Mouse (Mus musculus): ENCODE data around the gene Cdkl4. TPM values are rescaled to one million over a fixed set of nuclear protein-coding genes. Genes with fewer than 3 reads are reported as not detected.
"Not testable (repeated sequence)": the region's sequence is repeated elsewhere in the genome, so short reads cannot be mapped to it uniquely, and the experiment has no call there.

Cdkl4 gene
- polyA plus RNA-seq, 1 experiment from 2014 or later, result 2.0 TPM

GRCm38 (mm10) chr17:80537136-80537535, 40.5 kb downstream of the Cdkl4 start:
- H3K36me3 ChIP-seq, result no peaks in the 10 kb centered on the region
- no peak overlapping the region for H3K27ac ChIP-seq (replicated peaks)
- no peaks in the 10 kb centered on the region for H3K9me3 ChIP-seq
- H3K9ac ChIP-seq (replicated peaks), result no peak overlapping the region
- no peak for ATAC-seq (ENCODE audit: low FRiP score, low read depth)
- 64% methylated on average over 6 of the region's 6 CpGs for WGBS
- H3K4me3 ChIP-seq, result no peak overlapping the region
- H3K27me3 ChIP-seq, result no peaks in the 10 kb centered on the region
- no peak overlapping the region for H3K4me2 ChIP-seq (replicated peaks)
- no peaks in the 10 kb centered on the region for H3K4me1 ChIP-seq

GRCm38 (mm10) chr17:80535633-80536032, 42.0 kb downstream of the Cdkl4 start:
- no peak overlapping the region for H3K4me3 ChIP-seq
- no peaks in the 10 kb centered on the region for H3K4me1 ChIP-seq
- no peaks in the 10 kb centered on the region for H3K36me3 ChIP-seq
- no peak overlapping the region for H3K27ac ChIP-seq (replicated peaks)
- no peak overlapping the region for H3K4me2 ChIP-seq (replicated peaks)
- no peaks in the 10 kb centered on the region for H3K9me3 ChIP-seq
- no peaks in the 10 kb centered on the region for H3K27me3 ChIP-seq
- WGBS, result 87% methylated on average over 6 of the region's 6 CpGs
- H3K9ac ChIP-seq (replicated peaks), result no peak overlapping the region
- ATAC-seq (ENCODE audit: low FRiP score, low read depth), result no peak

GRCm38 (mm10) chr17:80531351-80531750, 46.3 kb downstream of the Cdkl4 start:
- not testable (repeated sequence) for H3K27me3 ChIP-seq; H3K9ac ChIP-seq (replicated peaks); H3K27ac ChIP-seq (replicated peaks); H3K36me3 ChIP-seq; ATAC-seq (ENCODE audit: low FRiP score, low read depth); H3K4me3 ChIP-seq; H3K4me2 ChIP-seq (replicated peaks); H3K9me3 ChIP-seq; H3K4me1 ChIP-seq
- 66% methylated on average over 2 of the region's 2 CpGs for WGBS

- Histone ChIP-seq H3K9me3 (no peaks in the 10 kb centered on the region), H3K4me1 (peaks cover 5% of the 10 kb centered on the region; the same call in 1 of the 2 replicates), H3K4me3 (no peak overlapping the region), H3K27me3 (no peaks in the 10 kb centered on the region), H3K27ac (replicated peaks) (no peak overlapping the region), H3K36me3 (no peaks in the 10 kb centered on the region), H3K4me2 (replicated peaks) (no peak overlapping the region), H3K9ac (replicated peaks) (no peak overlapping the region)
- ATAC-seq (ENCODE audit: low FRiP score, low read depth), result no peak
- 85% methylated on average over 3 of the region's 3 CpGs for WGBS
Observed at GRCm38 (mm10) chr17:80523231-80523630, 54.4 kb downstream of the Cdkl4 start.

GRCm38 (mm10) chr17:80522229-80522556, 55.4 kb downstream of the Cdkl4 start:
- Histone ChIP-seq H3K4me1 (peaks cover 5% of the 10 kb centered on the region; the same call in 1 of the 2 replicates), H3K9me3 (no peaks in the 10 kb centered on the region), H3K4me3 (no peak overlapping the region), H3K27ac (replicated peaks) (no peak overlapping the region), H3K36me3 (no peaks in the 10 kb centered on the region), H3K9ac (replicated peaks) (no peak overlapping the region), H3K4me2 (replicated peaks) (no peak overlapping the region), H3K27me3 (no peaks in the 10 kb centered on the region)
- 32% methylated on average over 7 of the region's 7 CpGs for WGBS
- ATAC-seq (ENCODE audit: low FRiP score, low read depth), result no peak

GRCm38 (mm10) chr17:80521521-80522228, 55.9 kb downstream of the Cdkl4 start:
- Histone ChIP-seq H3K27ac (replicated peaks) (no peak overlapping the region), H3K4me3 (no peak overlapping the region), H3K4me2 (replicated peaks) (no peak overlapping the region), H3K9ac (replicated peaks) (no peak overlapping the region), H3K36me3 (no peaks in the 10 kb centered on the region), H3K27me3 (no peaks in the 10 kb centered on the region), H3K9me3 (no peaks in the 10 kb centered on the region), H3K4me1 (peaks cover 5% of the 10 kb centered on the region; the same call in 1 of the 2 replicates)
- ATAC-seq (ENCODE audit: low FRiP score, low read depth), result no peak
- 16% methylated on average over 4 of the region's 4 CpGs for WGBS

GRCm38 (mm10) chr17:80520537-80520936, 57.1 kb downstream of the Cdkl4 start:
- no peak overlapping the region for H3K27ac ChIP-seq (replicated peaks)
- H3K9me3 ChIP-seq, result no peaks in the 10 kb centered on the region
- no peak for ATAC-seq (ENCODE audit: low FRiP score, low read depth)
- WGBS, result 85% methylated on average over 8 of the region's 8 CpGs
- no peak overlapping the region for H3K9ac ChIP-seq (replicated peaks)
- no peaks in the 10 kb centered on the region for H3K36me3 ChIP-seq
- H3K4me3 ChIP-seq, result no peak overlapping the region
- H3K4me2 ChIP-seq (replicated peaks), result no peak overlapping the region
- H3K27me3 ChIP-seq, result no peaks in the 10 kb centered on the region
- H3K4me1 ChIP-seq, result peaks cover 5% of the 10 kb centered on the region; the same call in 1 of the 2 replicates

GRCm38 (mm10) chr17:80518811-80519210, 58.8 kb downstream of the Cdkl4 start:
- peaks cover 5% of the 10 kb centered on the region; the same call in 1 of the 2 replicates for H3K4me1 ChIP-seq
- H3K4me2 ChIP-seq (replicated peaks), result no peak overlapping the region
- no peak overlapping the region for H3K9ac ChIP-seq (replicated peaks)
- H3K27ac ChIP-seq (replicated peaks), result no peak overlapping the region
- H3K36me3 ChIP-seq, result no peaks in the 10 kb centered on the region
- no peak for ATAC-seq (ENCODE audit: low FRiP score, low read depth)
- H3K9me3 ChIP-seq, result no peaks in the 10 kb centered on the region
- WGBS, result 95% methylated on average over 12 of the region's 12 CpGs
- no peaks in the 10 kb centered on the region for H3K27me3 ChIP-seq
- H3K4me3 ChIP-seq, result no peak overlapping the region

GRCm38 (mm10) chr17:80517244-80517643, 60.4 kb downstream of the Cdkl4 start:
- Histone ChIP-seq H3K27ac (replicated peaks) (no peak overlapping the region), H3K9me3 (no peaks in the 10 kb centered on the region), H3K27me3 (no peaks in the 10 kb centered on the region), H3K9ac (replicated peaks) (no peak overlapping the region), H3K4me1 (peaks cover 4% of the 10 kb centered on the region; the same call in 1 of the 2 replicates), H3K4me3 (no peak overlapping the region), H3K4me2 (replicated peaks) (no peak overlapping the region), H3K36me3 (no peaks in the 10 kb centered on the region)
- ATAC-seq (ENCODE audit: low FRiP score, low read depth), result no peak
- 84% methylated on average over 9 of the region's 9 CpGs for WGBS

- Histone ChIP-seq H3K4me2 (replicated peaks) (no peak overlapping the region), H3K36me3 (no peaks in the 10 kb centered on the region), H3K27ac (replicated peaks) (no peak overlapping the region), H3K4me1 (no peaks in the 10 kb centered on the region), H3K27me3 (no peaks in the 10 kb centered on the region), H3K4me3 (no peak overlapping the region), H3K9ac (replicated peaks) (no peak overlapping the region), H3K9me3 (no peaks in the 10 kb centered on the region)
- 89% methylated on average over 9 of the region's 9 CpGs for WGBS
- ATAC-seq (ENCODE audit: low FRiP score, low read depth), result no peak
Observed at GRCm38 (mm10) chr17:80515956-80516355, 61.7 kb downstream of the Cdkl4 start.

- Histone ChIP-seq H3K9ac (replicated peaks) (no peak overlapping the region), H3K4me3 (no peak overlapping the region), H3K4me2 (replicated peaks) (no peak overlapping the region), H3K27ac (replicated peaks) (no peak overlapping the region), H3K4me1 (no peaks in the 10 kb centered on the region), H3K9me3 (no peaks in the 10 kb centered on the region), H3K36me3 (no peaks in the 10 kb centered on the region), H3K27me3 (no peaks in the 10 kb centered on the region)
- WGBS, result 92% methylated on average over 7 of the region's 7 CpGs
- ATAC-seq (ENCODE audit: low FRiP score, low read depth), result no peak
Observed at GRCm38 (mm10) chr17:80515513-80515912, 62.1 kb downstream of the Cdkl4 start.

GRCm38 (mm10) chr17:80513766-80514165, 63.8 kb downstream of the Cdkl4 start:
- no peak overlapping the region for H3K27ac ChIP-seq (replicated peaks)
- WGBS, result 80% methylated on average over 8 of the region's 8 CpGs
- no peak overlapping the region for H3K9ac ChIP-seq (replicated peaks)
- no peaks in the 10 kb centered on the region for H3K36me3 ChIP-seq
- no peak overlapping the region for H3K4me3 ChIP-seq
- no peak for ATAC-seq (ENCODE audit: low FRiP score, low read depth)
- H3K27me3 ChIP-seq, result no peaks in the 10 kb centered on the region
- no peaks in the 10 kb centered on the region for H3K4me1 ChIP-seq
- H3K9me3 ChIP-seq, result no peaks in the 10 kb centered on the region
- H3K4me2 ChIP-seq (replicated peaks), result no peak overlapping the region

- Histone ChIP-seq H3K9me3 (no peaks in the 10 kb centered on the region), H3K27ac (replicated peaks) (no peak overlapping the region), H3K9ac (replicated peaks) (no peak overlapping the region), H3K4me2 (replicated peaks) (no peak overlapping the region), H3K27me3 (no peaks in the 10 kb centered on the region), H3K4me1 (no peaks in the 10 kb centered on the region), H3K36me3 (no peaks in the 10 kb centered on the region), H3K4me3 (no peak overlapping the region)
- no peak for ATAC-seq (ENCODE audit: low FRiP score, low read depth)
- 85% methylated on average over 3 of the region's 3 CpGs for WGBS
Observed at GRCm38 (mm10) chr17:80510459-80510855, 67.2 kb downstream of the Cdkl4 start.
